Mouse (Mus musculus) gastrocnemius, postnatal 4 days (tissue): ENCODE data around the gene Kif2c. TPM values are rescaled to one million over a fixed set of nuclear protein-coding genes. Genes with fewer than 3 reads are reported as not detected.

Source experiments
- DNase-seq, 2 experiments: peaks; one replicate each; pipeline ENCODE4 v3.0.0; 2021 to 2022; ENCODE audit warnings: low spot score in 2 of 2, mixed read lengths in 2 of 2
- long read RNA-seq, 2 experiments: library from polyadenylated mRNA; stranded (forward); transcript quantifications; one replicate each; pipeline ENCODE4 v2.0.0; 2021
- total RNA-seq, 2 experiments: library from RNA; stranded (reverse); gene quantifications; 2 replicates each; pipeline ENCODE4 v1.2.3; 2021

Gene Kif2c
- 10 to 100 TPM in 1 of 2 experiments, 1 to 10 TPM in 1; 9.6 to 10.9 TPM for total RNA-seq
- long read RNA-seq, experiment 1, transcript Kif2c-201 (20 exons, 2,842 nt) = major isoform, 6 of 11 reads
- long read RNA-seq, experiment 1, partial matches to known transcripts = 1 of 11 reads
- long read RNA-seq, experiment 1, other reads (novel, unspliced or antisense) = 4 of 11 reads
- long read RNA-seq, experiment 2, transcript Kif2c-201 (20 exons, 2,842 nt) = major isoform, 5 of 8 reads
- long read RNA-seq, experiment 2, partial matches to known transcripts = 1 of 8 reads
- long read RNA-seq, experiment 2, other reads (novel, unspliced or antisense) = 2 of 8 reads

GRCm38 (mm10) chr4:117181863-117182758 is at the start of gene Kif2c:
Kif2c (minus strand) TSS chr4:117182639.
- peak; percentile 78 to 89 for DNase-seq

GRCm38 (mm10) chr4:117231208-117231607 is 48.8 kb upstream of the Kif2c start:
- DNase-seq = no peak

- no peak for DNase-seq
These were observed 47.9 kb upstream of the Kif2c start for GRCm38 (mm10) chr4:117230331-117230730.

GRCm38 (mm10) chr4:117229590-117229989 is 47.2 kb upstream of the Kif2c start:
- DNase-seq = no peak

- DNase-seq = no peak
These were observed 42.8 kb upstream of the Kif2c start for GRCm38 (mm10) chr4:117225250-117225649.

GRCm38 (mm10) chr4:117224122-117224521 is 41.7 kb upstream of the Kif2c start:
- no peak for DNase-seq

- no peak for DNase-seq
These were observed 40.6 kb upstream of the Kif2c start for GRCm38 (mm10) chr4:117223001-117223400.

- no peak for DNase-seq
These were observed 39.4 kb upstream of the Kif2c start for GRCm38 (mm10) chr4:117221836-117222235.

- no peak for DNase-seq
These were observed 38.5 kb upstream of the Kif2c start for GRCm38 (mm10) chr4:117220741-117221515.

- DNase-seq = peak in 1 of 2 experiments; percentile 42
These were observed 36.2 kb upstream of the Kif2c start for GRCm38 (mm10) chr4:117218517-117219219.

GRCm38 (mm10) chr4:117217029-117217428 is 34.6 kb upstream of the Kif2c start:
- DNase-seq = no peak

GRCm38 (mm10) chr4:117214250-117214649 is 31.8 kb upstream of the Kif2c start:
- DNase-seq = no peak

GRCm38 (mm10) chr4:117210147-117211074 is 28.0 kb upstream of the Kif2c start:
- peak; percentile 72 to 82 for DNase-seq

- no peak for DNase-seq
These were observed 27.2 kb upstream of the Kif2c start for GRCm38 (mm10) chr4:117209592-117209991.

- DNase-seq = no peak
These were observed 20.5 kb upstream of the Kif2c start for GRCm38 (mm10) chr4:117202992-117203354.

GRCm38 (mm10) chr4:117202046-117202991 is 19.9 kb upstream of the Kif2c start:
- DNase-seq = peak in 1 of 2 experiments; percentile 37

GRCm38 (mm10) chr4:117191804-117192203 is 9.4 kb upstream of the Kif2c start:
- no peak for DNase-seq

- DNase-seq = no peak
These were observed 8.2 kb upstream of the Kif2c start for GRCm38 (mm10) chr4:117190660-117191059.
